Mouse (Mus musculus) stomach, postnatal 0 days (tissue): ENCODE measurements around the gene H1f0.
"Not testable (repeated sequence)": the region's sequence is repeated elsewhere in the genome, so short reads cannot be mapped to it uniquely, and the experiment has no call there.

Experiments
- CTCF ChIP-seq: IDR thresholded peaks from 2 replicates; pipeline ENCODE4 v1.5.1; 2016; ENCODE audit warnings: antibody characterized with exemption, low read depth, mild to moderate bottlenecking, moderate library complexity
- EP300 ChIP-seq: optimal IDR thresholded peaks from 2 replicates; pipeline ENCODE3; 2016; ENCODE audit warnings: antibody characterized with exemption

DNA sequence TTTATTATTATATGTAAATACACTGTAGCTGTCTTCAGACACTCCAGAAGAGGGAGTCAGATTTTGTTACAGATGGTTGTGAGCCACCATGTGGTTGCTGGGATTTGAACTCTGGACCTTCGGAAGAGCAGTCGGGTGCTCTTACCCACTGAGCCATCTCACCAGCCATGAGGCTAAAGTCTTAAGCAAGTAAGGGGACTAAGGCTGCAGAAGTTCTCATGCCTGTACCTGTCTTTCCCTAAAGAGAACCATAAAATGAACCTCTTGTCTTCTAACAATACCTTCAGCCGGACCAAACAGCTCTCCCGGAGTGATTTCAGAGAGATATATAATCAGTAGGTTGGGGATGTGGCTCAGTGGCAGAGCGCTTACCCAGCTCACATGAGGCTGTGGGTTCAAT lies 3.7 kb downstream of the H1f0 start:
- not testable (repeated sequence) for TF ChIP-seq CTCF, EP300
